ENCODE assay signal across 8 mouse cellular contexts in the genomic region with DNA sequence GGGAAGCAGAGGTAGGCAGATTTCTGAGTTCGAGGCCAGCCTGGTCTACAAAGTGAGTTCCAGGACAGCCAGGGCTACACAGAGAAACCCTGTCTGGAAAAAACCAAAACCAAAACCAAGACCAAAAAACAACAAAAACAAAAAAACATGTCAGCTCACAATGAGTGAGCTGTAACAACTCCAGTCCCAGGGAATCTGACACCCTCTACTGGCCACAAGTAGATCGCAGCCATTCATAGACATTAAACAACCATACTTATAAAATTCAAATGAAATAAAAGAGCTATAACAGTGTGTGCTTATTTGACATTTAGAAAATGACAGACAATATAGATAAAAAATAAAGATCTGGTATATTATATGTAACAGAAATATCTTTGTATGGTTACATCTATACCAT. TPM values are rescaled to one million over a fixed set of nuclear protein-coding genes. Genes with fewer than 3 reads are reported as not detected.
DNase-seq lines count a peak whose midpoint lies in the region; ATAC-seq and TF ChIP-seq lines count a peak whose summit lies in the region.

No protein-coding gene starts in this region.

- H3K27ac ChIP-seq in forebrain, postnatal 0 days (ENCODE audit: low read depth, low read length): no peak overlapping the region
- no peak overlapping the region for H3K27ac ChIP-seq in forebrain, embryonic 13.5 days
- no peak overlapping the region for H3K27ac ChIP-seq in midbrain, embryonic 10.5 days (replicated peaks)

- ATAC-seq in forebrain, postnatal 0 days: no peak
- no peak for ATAC-seq in forebrain, embryonic 13.5 days

- H3K9ac ChIP-seq in forebrain, postnatal 0 days: no peak overlapping the region
- H3K9ac ChIP-seq in forebrain, embryonic 13.5 days: no peak overlapping the region

- DNase-seq in forebrain, postnatal 0 days: no peak
- DNase-seq in right cerebral cortex, postnatal 14 days: peak; percentile 14
- DNase-seq in right cerebral cortex, postnatal 4 days: no peak
- DNase-seq in c-Kit-positive CD71-positive TER-119-negative erythroid progenitor cells, embryonic 14.5 days (ENCODE audit: low read depth): peak; percentile 39
- DNase-seq in lung, postnatal 14 days: peak; percentile 47
- DNase-seq in midbrain, embryonic 10.5 days (ENCODE audit: low spot score): no peak
- no peak for DNase-seq in cerebellum, adult 11-12 months

- H3K9me3 ChIP-seq in forebrain, postnatal 0 days (ENCODE audit: low read length): no peaks in the 10 kb centered on the region
- H3K9me3 ChIP-seq in forebrain, embryonic 13.5 days (replicated peaks): no peaks in the 10 kb centered on the region
- H3K9me3 ChIP-seq in midbrain, embryonic 10.5 days (replicated peaks): no peaks in the 10 kb centered on the region

- no peaks in the 10 kb centered on the region for H3K27me3 ChIP-seq in forebrain, postnatal 0 days (ENCODE audit: insufficient read depth, low read length)
- H3K27me3 ChIP-seq in forebrain, embryonic 13.5 days: no peaks in the 10 kb centered on the region
- H3K27me3 ChIP-seq in midbrain, embryonic 10.5 days (ENCODE audit: low read depth, poor library complexity, severe bottlenecking): no peaks in the 10 kb centered on the region

- 90% methylated on average over 2 of the region's 2 CpGs for WGBS in forebrain, postnatal 0 days
- 87% methylated on average over 2 of the region's 2 CpGs for WGBS in forebrain, embryonic 13.5 days
- WGBS in midbrain, embryonic 10.5 days: 84% methylated on average over 2 of the region's 2 CpGs

- peaks cover 36% of the 10 kb centered on the region for H3K36me3 ChIP-seq in forebrain, postnatal 0 days (ENCODE audit: insufficient read depth)
- peaks cover 69% of the 10 kb centered on the region for H3K36me3 ChIP-seq in forebrain, embryonic 13.5 days (ENCODE audit: poor library complexity, severe bottlenecking)
- peaks cover 96% of the 10 kb centered on the region for H3K36me3 ChIP-seq in midbrain, embryonic 10.5 days

- H3K4me1 ChIP-seq in forebrain, postnatal 0 days (ENCODE audit: insufficient read depth): no peaks in the 10 kb centered on the region
- H3K4me1 ChIP-seq in forebrain, embryonic 13.5 days: no peaks in the 10 kb centered on the region
- H3K4me1 ChIP-seq in midbrain, embryonic 10.5 days: no peaks in the 10 kb centered on the region

- no peak overlapping the region for H3K4me3 ChIP-seq in forebrain, postnatal 0 days (ENCODE audit: low read depth, low read length)
- no peak overlapping the region for H3K4me3 ChIP-seq in forebrain, embryonic 13.5 days
- no peak overlapping the region for H3K4me3 ChIP-seq in midbrain, embryonic 10.5 days

- no peak overlapping the region for H3K4me2 ChIP-seq in forebrain, postnatal 0 days (ENCODE audit: low read depth)
- no peak overlapping the region for H3K4me2 ChIP-seq in forebrain, embryonic 13.5 days

- TF ChIP-seq CTCF in forebrain, postnatal 0 days (IDR thresholded peaks at IDR 0.05; ENCODE audit: low read depth): peak; percentile 60

RNA-seq across cellular contexts. Expression of a gene that starts 23.4 kb away (rescaled TPM):
- 44.4 and 47.7 TPM in 2 replicates for total RNA-seq in forebrain, postnatal 0 days (2014; rRNA removed)
- polyA plus RNA-seq in forebrain, postnatal 0 days (2015; fragmentation: Nextera tagmentation; extraction: Ambion mirVana): 47.6 and 64.7 TPM in 2 replicates
- 99.3 and 99.9 TPM in 2 replicates for polyA plus RNA-seq in forebrain, embryonic 13.5 days (2015; fragmentation: Nextera tagmentation; extraction: Ambion mirVana)
- 96.6 and 97.2 TPM in 2 replicates for polyA plus RNA-seq in midbrain, embryonic 10.5 days (2016; fragmentation: Nextera tagmentation; extraction: Ambion mirVana)

RNA-seq across cellular contexts. Expression of a gene that starts 37.1 kb away (rescaled TPM):
- 330 and 340 TPM in 2 replicates for total RNA-seq in forebrain, postnatal 0 days (2014; rRNA removed)
- 260 and 264 TPM in 2 replicates for polyA plus RNA-seq in forebrain, postnatal 0 days (2015; fragmentation: Nextera tagmentation; extraction: Ambion mirVana)
- polyA plus RNA-seq in forebrain, embryonic 13.5 days (2015; fragmentation: Nextera tagmentation; extraction: Ambion mirVana): 264 and 267 TPM in 2 replicates
- polyA plus RNA-seq in midbrain, embryonic 10.5 days (2016; fragmentation: Nextera tagmentation; extraction: Ambion mirVana): 208 and 218 TPM in 2 replicates

RNA-seq across cellular contexts. Expression of a gene that starts 38.4 kb away (rescaled TPM):
- total RNA-seq in forebrain, postnatal 0 days (2014; rRNA removed): 108 and 110 TPM in 2 replicates
- 52.9 and 56.3 TPM in 2 replicates for polyA plus RNA-seq in forebrain, postnatal 0 days (2015; fragmentation: Nextera tagmentation; extraction: Ambion mirVana)
- 25.4 and 29.0 TPM in 2 replicates for polyA plus RNA-seq in forebrain, embryonic 13.5 days (2015; fragmentation: Nextera tagmentation; extraction: Ambion mirVana)
- polyA plus RNA-seq in midbrain, embryonic 10.5 days (2016; fragmentation: Nextera tagmentation; extraction: Ambion mirVana): 32.2 and 34.4 TPM in 2 replicates

RNA-seq across cellular contexts. Expression of a gene that starts 38.7 kb away (rescaled TPM):
- total RNA-seq in forebrain, postnatal 0 days (2014; rRNA removed): 1.6 and 1.8 TPM in 2 replicates
- 1.1 and 1.8 TPM in 2 replicates for polyA plus RNA-seq in forebrain, postnatal 0 days (2015; fragmentation: Nextera tagmentation; extraction: Ambion mirVana)
- 0.63 and 0.80 TPM in 2 replicates for polyA plus RNA-seq in forebrain, embryonic 13.5 days (2015; fragmentation: Nextera tagmentation; extraction: Ambion mirVana)
- 1.2 and 1.3 TPM in 2 replicates for polyA plus RNA-seq in midbrain, embryonic 10.5 days (2016; fragmentation: Nextera tagmentation; extraction: Ambion mirVana)

Comparison
In these comparisons a context has a peak if more than half of its experiments do, and no peak if none do; other contexts are left out.
1. DNase-seq: peak in right cerebral cortex, postnatal 14 days (single experiment), c-Kit-positive CD71-positive TER-119-negative erythroid progenitor cells, embryonic 14.5 days (single experiment) and lung, postnatal 14 days (single experiment); none in forebrain, postnatal 0 days (single experiment), right cerebral cortex, postnatal 4 days (single experiment), midbrain, embryonic 10.5 days (single experiment) and cerebellum, adult 11-12 months (single experiment).